Mouse (Mus musculus) ovary, adult 18-20 months (tissue): ENCODE data around the gene Fmo2.

ENCODE experiments used
- DNase-seq: peaks from one replicate; pipeline ENCODE4 v3.0.0; 2022; ENCODE audit warnings: low spot score, mixed read lengths

Fmo2 gene

GRCm38 (mm10) chr1:162847554-162847953, 51.0 kb downstream of the Fmo2 start:
- DNase-seq, result no peak

GRCm38 (mm10) chr1:162840211-162840610, 58.3 kb downstream of the Fmo2 start:
- DNase-seq, result no peak

GRCm38 (mm10) chr1:162838976-162839375, 59.5 kb downstream of the Fmo2 start:
- DNase-seq, result no peak

- DNase-seq, result no peak
These were observed 64.2 kb downstream of the Fmo2 start for GRCm38 (mm10) chr1:162834342-162834741.

GRCm38 (mm10) chr1:162832574-162832953, 66.0 kb downstream of the Fmo2 start:
- no peak for DNase-seq

- DNase-seq, result no peak
These were observed 66.5 kb downstream of the Fmo2 start for GRCm38 (mm10) chr1:162831838-162832573.
